Mouse (Mus musculus): ENCODE measurements around the gene Psd.

The Psd gene

DNA sequence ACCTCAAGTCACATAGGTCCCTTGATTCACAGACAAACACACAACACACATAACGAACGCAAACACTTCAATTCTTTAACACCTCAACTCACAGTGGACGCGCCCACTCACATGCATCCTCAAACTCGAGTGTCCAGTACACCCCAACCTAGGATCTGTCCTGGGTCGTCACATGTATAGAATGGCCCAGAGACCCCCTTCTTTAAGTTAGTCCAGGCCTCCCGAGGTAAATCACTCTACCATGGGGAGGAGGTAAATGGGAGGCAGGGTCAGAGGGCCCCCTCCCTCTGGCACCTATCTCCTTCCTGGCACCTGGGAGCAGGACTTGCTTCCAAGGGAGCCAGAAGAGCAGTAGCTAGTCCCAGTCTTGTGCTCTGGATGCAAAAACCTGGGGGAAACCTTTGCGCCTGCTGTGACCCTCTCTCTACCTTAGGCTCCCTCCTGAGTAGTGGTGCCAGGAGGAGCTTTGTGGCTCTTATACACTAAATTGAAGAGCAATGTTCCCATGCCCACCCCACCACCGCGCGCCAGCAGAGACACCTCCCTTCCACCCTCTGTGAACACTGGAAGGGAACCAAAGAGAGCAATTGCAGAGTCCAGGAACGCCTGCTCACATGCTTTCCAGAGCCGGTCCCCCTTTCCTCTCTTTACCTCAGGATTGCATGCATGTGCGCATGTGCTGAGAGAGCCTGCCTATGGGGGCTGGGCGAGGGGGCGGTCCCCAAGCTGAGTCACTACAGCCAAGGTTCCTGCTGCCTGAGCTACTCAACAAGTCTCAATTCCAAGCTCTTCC, 8.2 kb downstream of the Psd start:
- DNase-seq, result peak; percentile 85

- DNase-seq, result no peak
These were observed 8.9 kb downstream of the Psd start for GRCm38 (mm10) chr19:46318031-46318471.

GRCm38 (mm10) chr19:46317546-46317885, 9.4 kb downstream of the Psd start:
- no peak for DNase-seq

GRCm38 (mm10) chr19:46316846-46317545, 10.0 kb downstream of the Psd start:
- DNase-seq, result no peak

DNA sequence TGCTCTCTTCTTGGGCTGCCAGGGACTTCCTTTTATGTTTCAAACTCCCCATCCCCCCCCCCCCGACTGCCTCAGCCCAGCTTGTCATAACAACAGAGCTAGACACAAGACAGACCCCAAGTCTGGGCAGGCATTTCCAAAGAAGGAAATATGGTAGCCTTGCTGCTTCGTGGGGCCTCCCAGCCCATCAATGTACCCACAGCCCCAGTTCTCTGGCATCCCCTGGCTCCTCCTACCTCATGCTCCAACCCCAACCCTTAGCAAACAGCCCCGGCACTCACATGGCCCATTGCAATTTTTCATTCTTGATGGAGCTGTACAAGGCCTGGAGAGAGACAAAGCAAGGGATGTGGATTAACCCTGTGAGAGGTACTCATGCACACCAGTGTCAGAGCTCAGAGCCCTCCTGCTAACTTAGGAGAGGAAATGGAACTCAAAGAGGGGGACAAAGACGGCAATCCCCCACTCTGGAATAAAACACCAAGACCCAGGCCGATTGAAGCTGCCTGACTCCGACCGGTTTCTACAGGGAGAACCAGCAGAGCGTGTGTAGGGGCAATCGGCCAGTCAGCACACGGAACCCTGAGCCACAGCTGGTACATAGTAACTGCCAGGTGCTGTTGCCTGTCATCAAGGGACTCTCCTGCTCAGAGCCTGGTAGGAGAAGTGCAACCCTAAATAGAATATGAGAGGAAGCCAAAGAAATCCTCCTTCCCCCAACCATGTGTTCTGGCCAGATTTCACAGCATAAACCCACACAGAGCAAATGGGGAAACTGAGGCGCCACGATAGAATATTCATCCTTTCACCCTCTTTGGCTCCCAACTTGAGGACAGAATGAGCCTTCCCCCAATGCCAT, 11.0 kb downstream of the Psd start:
- DNase-seq, result no peak

- no peak for DNase-seq
These were observed 11.8 kb downstream of the Psd start for GRCm38 (mm10) chr19:46314872-46315742.

GRCm38 (mm10) chr19:46314151-46314601, 12.8 kb downstream of the Psd start:
- DNase-seq, result peak; percentile 53

DNA sequence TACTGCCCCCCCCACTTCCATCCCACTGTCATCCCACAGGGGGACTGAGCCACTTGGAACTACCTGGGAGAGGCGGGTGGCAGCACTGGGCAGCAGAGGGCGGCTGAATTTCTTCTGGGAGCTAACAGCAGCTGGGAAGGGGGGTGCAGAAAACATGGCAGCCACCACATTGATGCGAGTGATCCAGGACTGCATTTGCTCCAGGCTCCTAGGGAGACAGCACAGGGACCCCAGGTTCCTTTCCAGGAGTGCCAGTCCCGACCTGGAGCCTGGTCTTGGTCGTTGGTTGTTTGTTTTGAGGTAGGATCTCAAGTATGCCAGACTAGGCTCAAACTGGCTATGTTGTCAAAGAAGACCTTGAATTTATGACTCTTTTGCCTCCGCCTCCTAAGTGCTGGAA, 13.4 kb downstream of the Psd start:
- DNase-seq, result no peak

DNA sequence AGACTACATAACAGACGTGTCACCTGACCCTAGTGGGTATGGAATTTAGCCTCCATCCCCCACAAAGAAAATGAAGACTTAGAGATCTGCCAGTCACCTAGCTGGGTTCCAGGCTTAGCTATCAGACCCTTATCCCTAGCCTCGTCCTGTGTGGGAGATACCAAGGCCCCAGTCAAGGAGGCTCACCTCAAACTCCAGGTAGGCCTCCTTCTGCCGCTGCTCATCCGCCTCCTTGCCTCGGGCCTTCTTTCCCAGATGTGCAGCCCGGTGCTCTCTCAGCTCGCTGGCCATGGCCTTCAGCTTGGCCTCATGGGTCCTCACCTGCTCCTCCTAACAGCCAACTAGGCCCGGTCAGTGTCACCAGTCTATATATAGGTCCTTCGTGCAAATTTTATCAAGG, 13.8 kb downstream of the Psd start:
- DNase-seq, result no peak

DNA sequence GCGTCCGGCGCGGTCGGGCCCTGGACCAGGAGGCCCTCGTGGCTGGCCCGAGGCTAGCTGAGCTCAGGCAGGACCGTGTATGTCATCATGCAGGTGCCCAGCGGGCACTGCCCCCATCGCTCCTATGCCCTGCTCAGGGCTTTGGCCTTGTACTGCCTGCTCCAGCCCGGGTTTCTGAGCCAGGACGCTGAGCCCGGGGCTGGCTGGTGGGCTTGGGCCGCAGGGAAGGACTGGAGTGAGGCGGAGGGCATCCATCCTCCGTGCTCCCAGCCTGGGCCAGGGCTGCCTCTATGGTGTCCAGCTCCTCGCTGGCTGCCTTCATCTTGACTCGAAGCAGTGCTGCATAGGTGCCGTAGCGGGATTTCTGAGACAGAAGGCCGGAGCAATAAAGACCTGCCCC, 14.4 kb downstream of the Psd start:
- no peak for DNase-seq

GRCm38 (mm10) chr19:46311341-46311740, 15.6 kb downstream of the Psd start:
- DNase-seq, result no peak

DNA sequence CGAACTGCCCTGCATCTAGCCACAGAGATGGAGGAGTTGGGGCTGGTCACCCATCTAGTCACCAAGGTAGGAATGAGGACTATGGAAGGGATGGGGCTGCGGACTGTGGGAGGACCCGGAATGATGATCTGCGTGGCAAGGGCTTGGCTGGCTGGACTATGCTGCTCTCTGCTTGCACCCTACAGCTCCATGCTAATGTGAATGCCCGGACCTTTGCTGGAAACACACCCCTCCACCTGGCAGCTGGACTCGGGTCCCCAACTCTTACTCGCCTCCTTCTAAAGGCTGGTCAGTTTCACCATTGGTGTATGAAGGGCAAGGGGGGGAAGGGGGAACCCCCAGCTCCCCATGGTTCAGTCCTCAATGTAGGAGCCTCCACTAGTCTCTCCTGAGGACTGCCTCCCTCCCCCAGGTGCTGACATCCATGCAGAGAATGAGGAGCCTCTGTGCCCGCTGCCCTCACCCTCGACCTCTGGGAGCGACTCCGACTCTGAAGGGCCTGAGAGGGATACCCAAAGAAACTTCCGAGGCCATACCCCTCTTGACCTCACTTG, 16.6 kb downstream of the Psd start:
- no peak for DNase-seq

DNA sequence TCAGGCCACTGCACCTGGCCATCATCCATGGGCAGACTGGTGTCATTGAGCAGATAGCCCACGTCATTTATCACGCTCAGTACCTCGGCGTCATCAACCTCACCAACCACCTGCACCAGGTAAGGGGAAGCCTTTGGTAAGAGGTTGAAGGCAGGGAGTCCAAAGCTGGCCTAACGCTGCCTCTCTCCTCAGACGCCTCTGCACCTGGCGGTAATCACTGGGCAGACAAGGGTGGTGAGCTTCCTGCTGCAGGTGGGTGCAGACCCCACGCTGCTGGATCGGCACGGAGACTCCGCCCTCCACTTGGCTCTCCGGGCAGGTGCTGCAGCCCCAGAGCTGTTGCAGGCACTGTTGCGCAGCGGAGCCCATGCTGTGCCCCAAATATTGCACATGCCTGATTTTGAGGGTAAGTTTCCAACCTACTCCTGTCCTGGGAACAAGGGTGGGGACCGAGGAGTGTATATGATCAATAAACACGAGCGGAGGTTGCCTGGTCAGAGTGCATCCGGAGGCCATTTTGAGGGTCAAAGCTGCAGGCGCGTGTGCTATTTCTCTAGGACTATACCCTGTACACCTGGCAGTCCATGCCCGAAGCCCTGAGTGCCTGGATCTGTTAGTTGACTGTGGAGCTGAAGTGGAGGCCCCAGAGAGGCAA, 17.2 kb downstream of the Psd start:
- no peak for DNase-seq

DNA sequence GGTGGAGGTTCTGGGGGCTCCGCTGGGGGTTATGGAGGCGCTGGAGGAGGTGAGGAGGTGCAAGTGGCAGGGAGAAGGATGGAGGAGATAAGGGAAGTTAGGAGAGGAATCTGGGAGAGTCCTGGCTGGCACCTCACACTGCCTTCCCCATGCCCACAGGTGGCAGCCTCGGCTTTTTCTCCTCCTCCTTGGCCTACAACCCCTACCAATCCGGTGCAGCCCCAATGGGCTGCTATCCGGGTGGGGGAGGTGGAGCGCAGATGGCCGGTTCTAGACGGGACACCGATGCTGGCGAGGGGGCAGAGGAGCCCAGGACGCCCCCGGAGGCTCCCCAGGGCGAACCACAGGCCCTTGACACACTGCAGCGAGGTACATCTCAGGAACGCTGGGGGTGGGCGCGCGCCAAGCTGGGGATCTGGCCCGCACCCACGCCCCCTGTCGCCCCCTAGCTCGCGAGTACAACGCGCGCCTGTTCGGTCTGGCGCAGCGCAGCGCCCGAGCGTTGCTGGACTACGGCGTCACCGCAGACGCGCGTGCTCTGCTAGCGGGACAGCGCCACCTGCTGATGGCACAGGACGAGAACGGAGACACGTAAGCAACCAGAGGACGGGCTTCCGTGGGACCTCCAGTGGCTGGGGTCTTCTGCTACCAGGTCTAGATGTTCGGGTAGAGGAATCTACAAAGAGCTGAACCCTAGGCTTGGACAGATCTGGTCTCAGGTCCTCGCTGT, 18.1 kb downstream of the Psd start:
- DNase-seq, result peak; percentile 90

DNA sequence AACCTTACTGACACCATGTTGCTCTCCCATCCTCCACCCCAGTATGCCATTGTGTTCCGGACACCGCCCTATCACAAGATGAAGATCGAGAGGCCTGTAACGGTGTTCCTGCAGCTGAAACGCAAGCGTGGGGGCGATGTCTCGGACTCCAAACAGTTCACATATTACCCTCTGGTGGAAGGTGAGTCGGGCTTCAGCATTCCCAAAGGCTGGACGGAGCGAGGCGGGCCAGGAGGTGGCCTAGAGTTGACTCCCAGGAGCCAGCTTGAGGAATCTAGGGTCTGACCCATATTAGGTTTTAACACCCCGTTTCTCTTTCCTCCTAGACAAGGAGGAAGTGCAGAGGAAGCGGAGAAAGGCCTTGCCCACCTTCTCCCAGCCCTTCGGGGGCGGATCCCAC, 18.7 kb downstream of the Psd start:
- no peak for DNase-seq

- no peak for DNase-seq
These were observed 19.2 kb downstream of the Psd start for GRCm38 (mm10) chr19:46307781-46308180.

GRCm38 (mm10) chr19:46306751-46307289, 20.1 kb downstream of the Psd start:
- no peak for DNase-seq

GRCm38 (mm10) chr19:46306268-46306610, 20.7 kb downstream of the Psd start:
- DNase-seq, result no peak

DNA sequence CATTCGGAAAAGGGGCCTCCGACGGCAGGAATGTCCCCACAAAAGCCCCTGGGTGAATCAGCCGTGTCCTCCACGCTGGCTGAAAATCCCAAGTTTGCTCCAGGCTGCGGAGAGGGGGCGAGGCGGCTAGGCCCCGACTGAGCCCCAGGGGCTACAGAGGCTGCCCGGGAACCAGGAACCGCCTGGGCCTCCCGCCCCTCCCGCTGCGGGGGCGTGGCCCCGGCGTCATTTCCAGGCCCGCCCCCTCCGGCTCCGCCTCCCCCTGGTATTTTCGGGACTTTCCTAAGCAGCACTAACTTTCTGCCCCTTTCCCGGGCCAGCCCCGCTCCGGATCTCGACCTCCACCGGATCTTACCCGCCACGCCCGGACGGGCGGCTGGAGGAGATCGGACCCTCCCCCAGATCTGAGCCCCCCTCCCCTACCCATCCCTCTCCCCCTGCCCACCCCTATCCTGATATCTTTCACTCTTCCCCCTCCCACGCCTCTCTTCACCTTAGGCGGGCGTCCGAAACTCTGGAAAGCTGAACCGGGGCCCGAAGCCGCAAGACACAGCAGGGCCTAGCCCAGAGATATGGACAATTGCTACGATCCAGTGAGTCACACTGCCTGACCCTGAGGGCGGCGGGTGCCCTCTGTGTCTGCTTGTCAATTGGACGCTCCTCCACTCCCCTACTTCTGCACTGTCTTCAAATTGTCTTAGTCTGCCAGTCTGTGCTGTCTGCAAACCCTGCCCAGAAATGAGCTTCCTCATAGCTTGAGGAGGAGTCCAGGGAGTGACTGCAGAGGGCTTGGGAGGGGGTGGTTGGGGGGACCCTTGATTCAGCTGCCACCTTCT, 21.3 kb downstream of the Psd start:
- DNase-seq, result peak; percentile 94

DNA sequence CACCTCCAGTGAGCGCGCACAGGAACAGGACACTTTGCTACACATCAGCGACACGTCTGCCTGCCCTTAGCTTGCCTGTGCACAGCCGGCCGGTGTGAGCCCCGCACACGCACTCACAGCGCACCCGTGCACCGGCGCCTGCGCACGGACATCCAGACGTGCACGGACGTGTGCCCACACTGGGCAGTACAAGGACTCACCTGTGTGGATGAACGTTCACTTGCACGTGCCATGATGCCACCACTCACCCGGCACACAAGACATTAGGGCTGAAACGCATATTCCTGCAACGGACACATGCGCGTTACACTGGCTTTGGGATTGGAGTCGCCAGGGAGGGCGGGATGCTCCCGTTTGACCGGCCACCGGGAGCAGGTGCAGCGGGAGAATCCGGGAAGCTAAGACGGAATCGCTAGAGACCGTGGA, 22.0 kb downstream of the Psd start:
- no peak for DNase-seq

All from lung, postnatal 10 days (tissue).